ENCODE assay signal across 9 mouse cellular contexts in the genomic region with DNA sequence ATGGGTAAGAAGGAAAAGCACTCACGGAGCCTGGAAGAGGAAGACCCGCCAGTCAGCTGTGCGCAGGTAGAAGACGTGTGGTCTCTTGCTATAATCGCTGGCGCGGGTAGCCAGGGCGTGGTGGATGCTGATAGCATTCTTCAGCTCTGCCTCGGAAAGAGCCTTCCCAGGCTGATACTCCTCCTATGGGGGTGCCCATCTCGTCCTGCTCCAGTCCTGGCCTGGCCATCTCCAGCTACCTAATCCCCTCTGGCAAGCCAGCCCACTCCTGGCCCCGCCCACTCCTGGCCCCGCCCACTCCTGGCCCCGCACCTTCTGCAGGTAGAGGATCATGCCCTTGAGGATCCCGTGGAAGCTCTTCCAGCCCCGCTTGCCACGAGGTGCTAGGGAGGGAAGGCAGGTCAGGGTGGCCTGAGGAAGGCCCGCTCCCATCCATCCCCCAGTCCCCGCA. TPM values are rescaled to one million over a fixed set of nuclear protein-coding genes. Genes with fewer than 3 reads are reported as not detected.
DNase-seq lines count a peak whose midpoint lies in the region; ATAC-seq lines count a peak whose summit lies in the region.
"Had no signal": no experiment of that assay in that cellular context is flagged by ENCODE, and none has a peak within 500 bp of the region (broad histone marks: within the 10 kb centered on the region; RNA-seq: fewer than 3 reads in every experiment).

No protein-coding gene starts in this region.

- H3K4me1 ChIP-seq in heart, embryonic 11.5 days (ENCODE audit: control insufficient read depth, insufficient read depth, low read length): peaks cover 29% of the 10 kb centered on the region
- H3K4me1 ChIP-seq in erythroblast, embryonic 14.5 days (ENCODE audit: control insufficient read depth): peaks cover 97% of the 10 kb centered on the region
- H3K4me1 ChIP-seq in forebrain, embryonic 15.5 days: peaks cover 34% of the 10 kb centered on the region

- peaks cover 5% of the 10 kb centered on the region; the same call in 1 of the 2 replicates for H3K36me3 ChIP-seq in heart, embryonic 11.5 days (ENCODE audit: control insufficient read depth, insufficient read depth, low read length)
- H3K36me3 ChIP-seq in erythroblast, embryonic 14.5 days (ENCODE audit: control insufficient read depth): peaks cover 47% of the 10 kb centered on the region
- peaks cover 13% of the 10 kb centered on the region for H3K36me3 ChIP-seq in forebrain, embryonic 15.5 days

- no peak for DNase-seq in heart, postnatal 25 days (ENCODE audit: low spot score)
- peak; percentile 10 for DNase-seq in right cerebral cortex, postnatal 4 days
- DNase-seq in right cerebral cortex, postnatal 25 days: no peak

- H3K4me3 ChIP-seq in heart, embryonic 11.5 days (ENCODE audit: low read depth, low read length): no peak overlapping the region
- H3K4me3 ChIP-seq in erythroblast, embryonic 14.5 days (replicated peaks): peak overlapping the region; percentile 64
- no peak overlapping the region for H3K4me3 ChIP-seq in forebrain, embryonic 15.5 days
- H3K4me3 ChIP-seq: embryonic facial prominence, embryonic 15.5 days had no signal

- WGBS in heart, embryonic 11.5 days (ENCODE audit: insufficient replicate concordance): 9% methylated on average over 18 of the region's 18 CpGs
- 11% methylated on average over 18 of the region's 18 CpGs for WGBS in forebrain, embryonic 15.5 days

- H3K4me2 ChIP-seq in heart, embryonic 11.5 days: peak overlapping the region; percentile 64
- H3K4me2 ChIP-seq in forebrain, embryonic 15.5 days (replicated peaks): no peak overlapping the region
- H3K4me2 ChIP-seq: embryonic facial prominence, embryonic 15.5 days had no signal

- no peak overlapping the region for H3K27ac ChIP-seq in heart, embryonic 11.5 days (ENCODE audit: low read depth, low read length)
- H3K27ac ChIP-seq in forebrain, embryonic 15.5 days (replicated peaks): no peak overlapping the region
- H3K27ac ChIP-seq: embryonic facial prominence, embryonic 15.5 days had no signal

- peaks cover 79% of the 10 kb centered on the region for H3K27me3 ChIP-seq in heart, embryonic 11.5 days (ENCODE audit: control insufficient read depth, insufficient read depth, low read length)
- peaks cover 41% of the 10 kb centered on the region for H3K27me3 ChIP-seq in erythroblast, embryonic 14.5 days (ENCODE audit: control insufficient read depth)
- peaks cover 52% of the 10 kb centered on the region for H3K27me3 ChIP-seq in forebrain, embryonic 15.5 days

- no peak overlapping the region for H3K9ac ChIP-seq in heart, embryonic 11.5 days (ENCODE audit: low read depth, low read length)
- no peak overlapping the region for H3K9ac ChIP-seq in forebrain, embryonic 15.5 days (replicated peaks)
- H3K9ac ChIP-seq: embryonic facial prominence, embryonic 15.5 days had no signal

- intact Hi-C loops in heart, postnatal 25 days (cut with DNase I): no loop called here

- ATAC-seq in heart, embryonic 11.5 days (replicated peaks; ENCODE audit: insufficient number of reproducible peaks, low FRiP score, low TSS enrichment): no peak
- ATAC-seq in megakaryocyte-erythroid progenitor cell, adult 5-6 weeks (replicated peaks; ENCODE audit: low FRiP score, low TSS enrichment, poor library complexity, severe bottlenecking): peak; percentile 36; the same call in 1 of the 2 replicates
- no peak for ATAC-seq in monocyte, adult 5-6 weeks (replicated peaks; ENCODE audit: insufficient number of reproducible peaks, low FRiP score, low TSS enrichment, poor library complexity, severe bottlenecking)
- ATAC-seq in forebrain, embryonic 15.5 days (replicated peaks): no peak

- H3K9me3 ChIP-seq in heart, embryonic 11.5 days (replicated peaks; ENCODE audit: control insufficient read depth, low read length): no peaks in the 10 kb centered on the region
- H3K9me3 ChIP-seq in erythroblast, embryonic 14.5 days (ENCODE audit: control insufficient read depth, low read length): peaks cover 15% of the 10 kb centered on the region
- no peaks in the 10 kb centered on the region for H3K9me3 ChIP-seq in forebrain, embryonic 15.5 days
- H3K9me3 ChIP-seq: embryonic facial prominence, embryonic 15.5 days had no signal

RNA-seq across cellular contexts. Expression of gene Nfkb2, which starts 10.1 kb away (rescaled TPM):
- 6.8 and 7.3 TPM in 2 replicates for polyA plus RNA-seq in heart, embryonic 11.5 days (2014; fragmentation: Nextera tagmentation; extraction: Ambion mirVana)
- 10 to 100 TPM; 17.2 to 18.8 TPM for total RNA-seq in heart, postnatal 25 days (2021)
- 5.5 and 7.4 TPM in 2 replicates for polyA plus RNA-seq in erythroblast, embryonic 14.5 days (2012)
- 2.8 and 5.6 TPM in 2 replicates for total RNA-seq in megakaryocyte-erythroid progenitor cell, adult 5-6 weeks (2014; fragmentation: Nextera tagmentation)
- 4.9 and 6.1 TPM in 2 replicates for total RNA-seq in megakaryocyte-erythroid progenitor cell, adult 5-6 weeks (2017)
- 48.8 to 62.5 TPM (median 55.3 TPM) in 3 replicates for total RNA-seq in monocyte, adult 5-6 weeks (2017)
- polyA plus RNA-seq in forebrain, embryonic 15.5 days (2015; fragmentation: Nextera tagmentation; extraction: Ambion mirVana): 1.9 and 2.2 TPM in 2 replicates

RNA-seq across cellular contexts. Expression of gene Psd, which starts 12.8 kb away (rescaled TPM):
- polyA plus RNA-seq in heart, embryonic 11.5 days (2014; fragmentation: Nextera tagmentation; extraction: Ambion mirVana): 8.8 and 9.1 TPM in 2 replicates
- total RNA-seq in heart, postnatal 25 days (2021): 1 to 10 TPM; 1.2 to 1.3 TPM
- 7.6 and 8.3 TPM in 2 replicates for polyA plus RNA-seq in erythroblast, embryonic 14.5 days (2012)
- total RNA-seq in megakaryocyte-erythroid progenitor cell, adult 5-6 weeks (2014; fragmentation: Nextera tagmentation): 3.4 and 7.1 TPM in 2 replicates
- total RNA-seq in megakaryocyte-erythroid progenitor cell, adult 5-6 weeks (2017): 0.99 TPM in 1 of 2 replicates, not detected in the other
- 0.76 TPM in 1 of 3 replicates, not detected in the others for total RNA-seq in monocyte, adult 5-6 weeks (2017)
- 78.2 and 79.9 TPM in 2 replicates for polyA plus RNA-seq in forebrain, embryonic 15.5 days (2015; fragmentation: Nextera tagmentation; extraction: Ambion mirVana)

RNA-seq across cellular contexts. Expression of gene Fbxl15, which starts 13.8 kb away (rescaled TPM):
- 9.6 and 9.7 TPM in 2 replicates for polyA plus RNA-seq in heart, embryonic 11.5 days (2014; fragmentation: Nextera tagmentation; extraction: Ambion mirVana)
- 1 to 10 TPM; 5.2 to 6.0 TPM for total RNA-seq in heart, postnatal 25 days (2021)
- polyA plus RNA-seq in erythroblast, embryonic 14.5 days (2012): 10.4 and 12.7 TPM in 2 replicates
- total RNA-seq in megakaryocyte-erythroid progenitor cell, adult 5-6 weeks (2014; fragmentation: Nextera tagmentation): 4.7 TPM in 1 of 2 replicates, not detected in the other
- 0.42 and 2.5 TPM in 2 replicates for total RNA-seq in megakaryocyte-erythroid progenitor cell, adult 5-6 weeks (2017)
- 1.2 to 3.0 TPM (median 2.2 TPM) in 3 replicates for total RNA-seq in monocyte, adult 5-6 weeks (2017)
- 37.5 and 40.2 TPM in 2 replicates for polyA plus RNA-seq in forebrain, embryonic 15.5 days (2015; fragmentation: Nextera tagmentation; extraction: Ambion mirVana)

RNA-seq across cellular contexts. Expression of gene Cuedc2, which starts 24.3 kb away (rescaled TPM):
- polyA plus RNA-seq in heart, embryonic 11.5 days (2014; fragmentation: Nextera tagmentation; extraction: Ambion mirVana): 124 and 139 TPM in 2 replicates
- 10 to 100 TPM; 80.9 to 87.7 TPM for total RNA-seq in heart, postnatal 25 days (2021)
- polyA plus RNA-seq in erythroblast, embryonic 14.5 days (2012): 15.7 and 17.4 TPM in 2 replicates
- total RNA-seq in megakaryocyte-erythroid progenitor cell, adult 5-6 weeks (2014; fragmentation: Nextera tagmentation): 58.5 and 61.2 TPM in 2 replicates
- total RNA-seq in megakaryocyte-erythroid progenitor cell, adult 5-6 weeks (2017): 100 and 121 TPM in 2 replicates
- total RNA-seq in monocyte, adult 5-6 weeks (2017): 43.0 to 58.3 TPM (median 56.0 TPM) in 3 replicates
- polyA plus RNA-seq in forebrain, embryonic 15.5 days (2015; fragmentation: Nextera tagmentation; extraction: Ambion mirVana): 351 and 362 TPM in 2 replicates

RNA-seq across cellular contexts. Expression of gene Mfsd13a, which starts 26.7 kb away (rescaled TPM):
- polyA plus RNA-seq in heart, embryonic 11.5 days (2014; fragmentation: Nextera tagmentation; extraction: Ambion mirVana): 3.1 and 4.0 TPM in 2 replicates
- total RNA-seq in heart, postnatal 25 days (2021): 1 to 10 TPM; 1.9 to 2.3 TPM
- polyA plus RNA-seq in erythroblast, embryonic 14.5 days (2012): 0.20 and 0.73 TPM in 2 replicates
- 15.0 and 16.5 TPM in 2 replicates for total RNA-seq in megakaryocyte-erythroid progenitor cell, adult 5-6 weeks (2014; fragmentation: Nextera tagmentation)
- 1.3 and 1.7 TPM in 2 replicates for total RNA-seq in megakaryocyte-erythroid progenitor cell, adult 5-6 weeks (2017)
- 0.57 to 2.9 TPM (median 0.75 TPM) in 3 replicates for total RNA-seq in monocyte, adult 5-6 weeks (2017)
- polyA plus RNA-seq in forebrain, embryonic 15.5 days (2015; fragmentation: Nextera tagmentation; extraction: Ambion mirVana): 8.7 and 9.3 TPM in 2 replicates
